Mouse (Mus musculus): Measurements from ENCODE around the gene Ltb.
A peak's percentile ranks its signal among the peaks of the same experiment; 100 is the strongest.

The Ltb gene

GRCm38 (mm10) chr17:35222299-35222698 lies 28.1 kb downstream of the Ltb start:
- DNase-seq (ENCODE audit: low read depth, low spot score), result no peak

GRCm38 (mm10) chr17:35224641-35225040 lies 30.4 kb downstream of the Ltb start:
- peak; percentile 59 for DNase-seq (ENCODE audit: low read depth, low spot score)

- no peak for DNase-seq (ENCODE audit: low read depth, low spot score)
Observed at GRCm38 (mm10) chr17:35225456-35225855, 31.2 kb downstream of the Ltb start.

GRCm38 (mm10) chr17:35226561-35227046 lies 32.4 kb downstream of the Ltb start:
- no peak for DNase-seq (ENCODE audit: low read depth, low spot score)

GRCm38 (mm10) chr17:35231022-35231421 lies 36.8 kb downstream of the Ltb start:
- DNase-seq (ENCODE audit: low read depth, low spot score), result no peak

- DNase-seq (ENCODE audit: low read depth, low spot score), result peak; percentile 87
Observed at GRCm38 (mm10) chr17:35232043-35232442, 37.8 kb downstream of the Ltb start.

GRCm38 (mm10) chr17:35232659-35233058 lies 38.4 kb downstream of the Ltb start:
- peak; percentile 77 for DNase-seq (ENCODE audit: low read depth, low spot score)

GRCm38 (mm10) chr17:35233114-35233980 lies 39.1 kb downstream of the Ltb start, which contains the start of gene Atp6v1g2:
Gene Atp6v1g2 (plus strand): TSS chr17:35233660.
- peak; percentile 54 for DNase-seq (ENCODE audit: low read depth, low spot score)

- peak; percentile 41 for DNase-seq (ENCODE audit: low read depth, low spot score)
Observed at GRCm38 (mm10) chr17:35234090-35234489, 39.9 kb downstream of the Ltb start.

GRCm38 (mm10) chr17:35234903-35235302 lies 40.7 kb downstream of the Ltb start:
- DNase-seq (ENCODE audit: low read depth, low spot score), result peak; percentile 73

- peak; percentile 98 for DNase-seq (ENCODE audit: low read depth, low spot score)
Observed at GRCm38 (mm10) chr17:35235614-35236389, 41.6 kb downstream of the Ltb start, which contains the start of gene Nfkbil1. Gene Nfkbil1 (minus strand): TSS chr17:35235792.

GRCm38 (mm10) chr17:35236390-35236746 lies 42.1 kb downstream of the Ltb start:
- DNase-seq (ENCODE audit: low read depth, low spot score), result peak; percentile 95

GRCm38 (mm10) chr17:35236996-35237395 lies 42.8 kb downstream of the Ltb start:
- no peak for DNase-seq (ENCODE audit: low read depth, low spot score)

GRCm38 (mm10) chr17:35237504-35237903 lies 43.3 kb downstream of the Ltb start:
- DNase-seq (ENCODE audit: low read depth, low spot score), result no peak

GRCm38 (mm10) chr17:35239700-35240099 lies 45.5 kb downstream of the Ltb start:
- no peak for DNase-seq (ENCODE audit: low read depth, low spot score)

- no peak for DNase-seq (ENCODE audit: low read depth, low spot score)
Observed at GRCm38 (mm10) chr17:35240384-35241304, 46.4 kb downstream of the Ltb start.

GRCm38 (mm10) chr17:35241305-35242014 lies 47.2 kb downstream of the Ltb start, which contains the start of gene Ddx39b:
Gene Ddx39b (plus strand): TSS chr17:35241746.
- peak; percentile 98 for DNase-seq (ENCODE audit: low read depth, low spot score)

GRCm38 (mm10) chr17:35242015-35242941 lies 48.0 kb downstream of the Ltb start:
- DNase-seq (ENCODE audit: low read depth, low spot score), result peak; percentile 71

- DNase-seq (ENCODE audit: low read depth, low spot score), result no peak
Observed at GRCm38 (mm10) chr17:35243086-35243485, 48.8 kb downstream of the Ltb start.
